Mouse (Mus musculus): ENCODE measurements around the gene Capn13. TPM values are rescaled to one million over a fixed set of nuclear protein-coding genes. Genes with fewer than 3 reads are reported as not detected.
A peak's percentile ranks its signal among the peaks of the same experiment; 100 is the strongest.
"Not testable (repeated sequence)": the region's sequence is repeated elsewhere in the genome, so short reads cannot be mapped to it uniquely, and the experiment has no call there.

The Capn13 gene
- total RNA-seq, 4 experiments from 2014 or later = not detected

GRCm38 (mm10) chr17:73273809-73274208 is 126.9 kb downstream of the Capn13 start:
- DNase-seq = no peak

DNA sequence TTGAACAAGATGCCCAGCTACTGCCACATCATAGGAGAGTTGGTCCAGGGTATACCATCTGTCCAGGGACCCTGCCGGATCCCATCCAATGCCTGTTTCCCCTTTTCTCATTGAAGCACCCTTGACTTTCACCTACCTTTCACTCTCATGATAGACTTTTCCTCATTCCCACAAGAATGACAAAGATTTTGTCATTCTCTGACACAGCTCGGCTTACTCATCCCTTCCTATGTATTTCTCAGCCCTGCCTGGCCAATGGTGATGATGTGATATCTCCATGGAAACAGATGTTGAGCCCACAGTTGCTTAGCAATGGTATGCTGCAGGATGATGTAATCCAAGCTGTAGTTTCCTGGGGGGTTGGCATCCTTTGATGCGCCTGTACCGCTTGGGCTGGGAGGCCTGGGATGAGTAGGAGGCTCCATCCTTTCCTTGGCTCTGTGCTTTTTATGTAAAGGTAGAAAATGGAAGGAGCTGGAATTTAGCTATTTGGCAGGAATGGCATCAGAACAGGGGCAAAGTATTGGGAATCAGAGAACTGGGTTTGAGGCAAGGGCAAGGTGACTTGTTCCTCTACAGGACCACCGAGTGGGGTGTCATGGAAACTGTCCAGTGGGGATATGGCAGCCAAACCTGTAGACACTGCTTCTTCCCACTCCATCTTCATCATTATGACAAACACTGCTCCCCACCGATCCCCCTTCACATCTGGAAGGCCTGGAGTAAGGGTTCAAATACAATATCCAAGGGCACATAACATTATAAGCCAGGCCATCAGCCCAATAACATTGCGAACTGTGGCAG is 128.7 kb downstream of the Capn13 start:
- no peak for DNase-seq

DNA sequence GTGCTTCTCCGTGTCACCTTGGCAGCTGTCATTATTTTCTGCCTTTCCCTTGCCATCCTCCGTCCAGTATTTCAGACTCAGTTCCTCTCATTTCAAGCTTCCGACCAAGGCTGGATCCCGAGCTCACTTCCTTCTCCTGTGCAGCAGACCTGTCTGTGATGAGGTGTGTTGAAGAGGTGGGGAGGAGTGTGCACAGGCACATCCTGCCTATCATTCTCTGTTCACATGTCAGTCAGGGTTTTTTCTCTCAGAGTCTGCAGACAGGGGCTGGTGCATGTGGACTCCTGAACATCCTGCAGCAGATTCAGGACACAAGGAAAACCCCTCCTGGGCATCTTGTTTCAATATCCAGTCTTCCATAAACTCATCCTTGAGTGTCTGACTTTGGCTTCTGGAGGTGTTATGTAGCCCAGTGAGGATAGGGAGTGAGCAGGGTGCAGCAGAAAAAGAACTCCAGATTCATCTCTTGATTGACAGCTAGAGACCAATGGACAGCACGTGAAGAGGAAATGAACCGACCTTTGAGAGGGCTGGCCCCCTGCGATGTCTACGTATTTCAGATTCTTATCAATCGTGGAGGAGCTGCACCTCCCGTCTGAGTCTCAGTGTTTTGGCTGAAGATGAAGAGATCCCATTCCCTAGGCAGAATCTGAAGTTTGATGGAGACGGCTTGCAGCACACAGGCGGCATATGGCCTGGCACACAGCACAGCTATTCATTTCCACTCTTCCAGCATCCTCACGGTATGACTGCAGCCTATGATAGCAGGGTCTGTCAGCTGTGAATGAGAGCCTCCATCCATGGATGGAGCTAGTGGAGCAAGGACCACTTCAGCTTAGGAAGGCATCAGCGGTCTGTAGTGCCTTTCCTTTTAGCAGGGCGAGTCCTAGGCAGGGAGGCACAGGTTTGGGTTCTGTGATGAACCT is 129.5 kb downstream of the Capn13 start:
- no peak for DNase-seq

DNA sequence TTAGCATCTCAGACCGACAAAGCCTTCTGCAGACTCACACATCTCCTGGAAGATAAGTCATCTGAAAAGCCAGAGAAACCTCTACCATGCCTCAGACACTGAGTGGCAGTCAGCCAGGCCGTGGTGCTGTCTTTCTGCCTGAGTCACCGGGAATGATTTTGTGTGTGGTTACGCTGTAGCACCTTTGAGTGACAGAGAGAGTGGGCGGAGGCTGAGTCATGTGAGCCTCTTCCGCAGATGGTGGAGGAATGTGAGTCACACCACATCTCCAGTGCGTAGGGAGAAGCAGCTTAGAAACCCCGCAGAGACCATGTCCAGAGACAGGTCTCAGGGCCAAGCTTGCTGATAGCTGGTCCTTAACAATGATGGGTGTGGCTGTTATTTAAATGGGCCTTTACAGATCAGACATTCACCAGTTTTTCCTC is 137.6 kb downstream of the Capn13 start:
- DNase-seq = peak; percentile 86

DNA sequence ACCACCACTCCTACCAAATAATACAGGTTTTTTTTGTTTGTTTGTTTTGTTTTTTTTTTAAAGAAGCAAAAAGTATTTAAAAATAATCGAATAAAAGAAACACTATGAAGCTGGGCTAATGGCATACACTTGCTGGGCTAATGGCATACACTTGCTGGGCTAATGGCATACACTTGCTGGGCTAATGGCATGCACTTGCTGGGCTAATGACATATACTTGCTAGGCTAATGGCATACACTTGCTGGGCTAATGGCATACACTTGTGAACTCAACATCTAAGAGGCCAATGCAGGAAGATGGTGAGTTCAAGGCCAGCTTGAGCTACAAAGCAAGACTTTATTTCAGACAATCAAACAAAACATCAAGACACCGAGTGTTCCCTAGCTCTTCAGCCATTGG is 138.1 kb downstream of the Capn13 start:
- no peak for DNase-seq

- DNase-seq = not testable (repeated sequence)
These were observed 141.4 kb downstream of the Capn13 start for GRCm38 (mm10) chr17:73259258-73259657.

DNA sequence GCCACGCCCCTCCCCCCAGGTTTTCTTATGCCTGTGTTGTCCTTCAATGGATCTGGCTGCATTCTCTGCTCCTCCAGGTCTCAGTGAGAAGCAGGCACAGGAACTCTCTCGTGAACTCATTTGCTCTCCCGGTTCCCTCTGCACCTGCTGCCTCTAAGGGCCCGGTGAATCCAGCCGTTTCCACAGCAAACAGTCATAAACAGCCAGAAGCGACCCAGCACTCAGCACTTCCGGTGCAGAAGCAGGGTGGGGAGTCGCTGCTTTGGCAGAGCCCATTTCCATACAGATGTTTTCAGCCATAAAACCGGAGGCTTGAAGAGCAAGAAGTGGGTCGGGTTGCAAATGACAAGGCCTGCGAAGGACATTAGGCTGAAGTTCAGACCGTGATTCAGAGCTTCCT is 142.0 kb downstream of the Capn13 start:
- no peak for DNase-seq
